Mouse (Mus musculus) CH12.LX (cell line): Measurements from ENCODE around the gene Slc6a5. TPM values are rescaled to one million over a fixed set of nuclear protein-coding genes. Genes with fewer than 3 reads are reported as not detected.
A peak's percentile ranks its signal among the peaks of the same experiment; 100 is the strongest.

Experiments
- DNase-seq: peaks from one replicate; pipeline ENCODE4 v3.0.0-alpha.2; 2013; ENCODE audit errors: extremely low read depth
- H3K27ac ChIP-seq: 2 replicates; pipeline ENCODE4 v1.5.1; 2012; ENCODE audit warnings: low read depth, mild to moderate bottlenecking, control low read depth, moderate library complexity; ENCODE audit not compliant: insufficient read depth
- H3K27me3 ChIP-seq: replicated peaks from 2 replicates; pipeline ENCODE3; 2012; ENCODE audit warnings: inconsistent platforms
- H3K36me3 ChIP-seq, 2 experiments: replicated peaks in 1 of 2; 2 replicates each; pipeline versions ENCODE3 to v1.6.1; 2012; ENCODE audit warnings: inconsistent platforms in 1 of 2, low read length in 1 of 2, mild to moderate bottlenecking in 1 of 2, mixed read lengths in 1 of 2, moderate library complexity in 1 of 2; ENCODE audit not compliant: control insufficient read depth in 1 of 2, insufficient read depth in 1 of 2
- H3K4me1 ChIP-seq, 2 experiments: 2 replicates each; pipeline ENCODE4 v1.6.1; 2012; ENCODE audit warnings: inconsistent platforms in 1 of 2, moderate library complexity in 1 of 2; ENCODE audit not compliant: insufficient read depth in 2 of 2, control insufficient read depth in 1 of 2
- H3K4me2 ChIP-seq: 2 replicates; pipeline ENCODE4 v1.6.1; 2012; ENCODE audit warnings: low read depth, mild to moderate bottlenecking, control low read depth; ENCODE audit not compliant: poor library complexity, insufficient read depth, severe bottlenecking
- H3K4me3 ChIP-seq, 3 experiments: fragments of 150-350 bp in 1 of 3; sonication (generic) in 1 of 3; replicated peaks in 1 of 3; 2 replicates each; pipeline versions ENCODE3 to v1.5.1; 2011 to 2012; ENCODE audit warnings: low read depth in 2 of 3, low read length in 2 of 3, mild to moderate bottlenecking in 2 of 3, moderate library complexity in 2 of 3, control low read depth in 1 of 3, improper control_type of control experiment in 1 of 3, inconsistent platforms in 1 of 3, mixed read lengths in 1 of 3; ENCODE audit not compliant: poor library complexity in 1 of 3
- H3K79me2 ChIP-seq: replicated peaks from 2 replicates; pipeline ENCODE4 v1.6.1; 2012; ENCODE audit warnings: mild to moderate bottlenecking, moderate library complexity; ENCODE audit not compliant: control insufficient read depth, poor library complexity, insufficient read depth, severe bottlenecking; ENCODE audit errors: extremely low read depth
- H3K9ac ChIP-seq: 2 replicates; pipeline ENCODE4 v1.6.1; 2012; ENCODE audit warnings: low read depth, mild to moderate bottlenecking, control low read depth, moderate library complexity; ENCODE audit not compliant: insufficient read depth
- H3K9me3 ChIP-seq: replicated peaks from 2 replicates; pipeline ENCODE3; 2012; ENCODE audit warnings: low read length, inconsistent platforms, mixed read lengths
- CHD1 ChIP-seq: IDR thresholded peaks from 2 replicates; pipeline ENCODE4 v1.6.1; 2012; ENCODE audit warnings: low read depth, low read length, improper control_type of control experiment, inconsistent platforms
- CTCF ChIP-seq, 2 experiments: IDR thresholded peaks in 1 of 2; conservative IDR thresholded peaks in 1 of 2; 2 replicates each; pipeline ENCODE4 v1.5.1; 2011 to 2012; ENCODE audit warnings: low read depth in 2 of 2, low read length in 2 of 2, improper control_type of control experiment in 1 of 2, inconsistent platforms in 1 of 2, mild to moderate bottlenecking in 1 of 2, moderate library complexity in 1 of 2
- E2F4 ChIP-seq: IDR thresholded peaks from 2 replicates; pipeline ENCODE4 v1.6.1; 2011; ENCODE audit warnings: low read depth, low read length, improper control_type of control experiment; ENCODE audit not compliant: insufficient replicate concordance
- EP300 ChIP-seq: IDR thresholded peaks from 2 replicates; pipeline ENCODE4 v1.6.1; 2011; ENCODE audit warnings: low read length, improper control_type of control experiment
- GABPA ChIP-seq: IDR thresholded peaks from 2 replicates; pipeline ENCODE4 v1.6.1; 2012; ENCODE audit warnings: low read depth, low read length, improper control_type of control experiment, inconsistent platforms; ENCODE audit not compliant: insufficient replicate concordance
- MAFK ChIP-seq: IDR thresholded peaks from 2 replicates; pipeline ENCODE4 v1.6.1; 2011; ENCODE audit warnings: low read length, improper control_type of control experiment; ENCODE audit not compliant: insufficient replicate concordance
- MAZ ChIP-seq: IDR thresholded peaks from 2 replicates; pipeline ENCODE4 v1.6.1; 2012; ENCODE audit warnings: low read depth, mild to moderate bottlenecking, inconsistent platforms, low read length, improper control_type of control experiment, moderate library complexity
- MXI1 ChIP-seq: IDR thresholded peaks from 2 replicates; pipeline ENCODE4 v1.6.1; 2011; ENCODE audit warnings: mild to moderate bottlenecking, low read depth, low read length, improper control_type of control experiment
- NELFE ChIP-seq: IDR thresholded peaks from 2 replicates; pipeline ENCODE4 v1.6.1; 2011; ENCODE audit warnings: low read depth, low read length, improper control_type of control experiment
- RAD21 ChIP-seq: IDR thresholded peaks from 2 replicates; pipeline ENCODE4 v1.6.1; 2011; ENCODE audit warnings: low read depth, mild to moderate bottlenecking, low read length, improper control_type of control experiment, moderate library complexity
- SMC3 ChIP-seq: IDR thresholded peaks from 2 replicates; pipeline ENCODE4 v1.6.1; 2011; ENCODE audit warnings: low read depth, low read length, improper control_type of control experiment
- TBP ChIP-seq: conservative IDR thresholded peaks from 2 replicates; pipeline ENCODE4 v1.6.1; 2011; ENCODE audit warnings: low read depth, low read length, improper control_type of control experiment
- USF1 ChIP-seq: IDR thresholded peaks from 2 replicates; pipeline ENCODE4 v1.6.1; 2014; ENCODE audit warnings: low read depth, mild to moderate bottlenecking, inconsistent platforms, low read length, improper control_type of control experiment
- ZKSCAN1 ChIP-seq: IDR thresholded peaks from 2 replicates; pipeline ENCODE4 v1.6.1; 2012; ENCODE audit warnings: low read depth, inconsistent platforms, low read length, improper control_type of control experiment, borderline replicate concordance
- dilution Hi-C: fragments of 300-500 bp; cut with MboI; formaldehyde crosslinking; loops from 2 replicates; pipeline ENCODE4 v1.14.3; 2020; ENCODE audit warnings: low sequenced_read_pairs; ENCODE audit not compliant: extremely low pct_unique_long_range_greater_than_20kb, extremely low pct_ligation_motif_present
- in situ Hi-C: fragments of 300-500 bp; cut with MboI; formaldehyde crosslinking; loops from 3 replicates; pipeline ENCODE4 v1.14.3; 2019; ENCODE audit warnings: low sequenced_read_pairs, low pct_ligation_motif_present, low pct_unique_long_range_greater_than_20kb, mixed read lengths
- polyA plus RNA-seq: library from polyadenylated mRNA; unstranded; fragments of >175 nt; gene quantifications from 2 replicates; pipeline ENCODE4 v1.2.1, GENCODE M21; 2012; ENCODE audit warnings: low read depth; ENCODE audit not compliant: insufficient read length
- total RNA-seq, 2 experiments: library from RNA; depleted of rRNA; stranded (reverse); fragments of 300-350 nt in 1 of 2; fragments of >200 nt in 1 of 2; gene quantifications; 2 replicates each; pipeline ENCODE4 v1.2.3; 2012 to 2014

Slc6a5 gene
- total and polyA plus RNA-seq, 3 experiments: not detected

GRCm38 (mm10) chr7:49919494-49919893 lies 9.5 kb downstream of the Slc6a5 start:
- DNase-seq: no peak
- Histone ChIP-seq H3K4me2 (no peak overlapping the region), H3K36me3 (no peaks in the 10 kb centered on the region), H3K9ac (no peak overlapping the region), H3K27me3 (peaks cover 4% of the 10 kb centered on the region), H3K4me1 (peaks cover 8 to 9% of the 10 kb centered on the region in 2 experiments), H3K79me2 (no peaks in the 10 kb centered on the region), H3K27ac (no peak overlapping the region), H3K9me3 (peaks cover 4% of the 10 kb centered on the region), H3K4me3 (no peak overlapping the region)
- dilution Hi-C loops (no loop called here), in situ Hi-C loops (loop anchor here (25.0 kb wide), 1 partner anchor 307 kb away; no protein-coding TSS in a partner anchor)
- TF ChIP-seq CHD1: no peak
- TF ChIP-seq E2F4: no peak
- no peak for TF ChIP-seq ZKSCAN1

DNA sequence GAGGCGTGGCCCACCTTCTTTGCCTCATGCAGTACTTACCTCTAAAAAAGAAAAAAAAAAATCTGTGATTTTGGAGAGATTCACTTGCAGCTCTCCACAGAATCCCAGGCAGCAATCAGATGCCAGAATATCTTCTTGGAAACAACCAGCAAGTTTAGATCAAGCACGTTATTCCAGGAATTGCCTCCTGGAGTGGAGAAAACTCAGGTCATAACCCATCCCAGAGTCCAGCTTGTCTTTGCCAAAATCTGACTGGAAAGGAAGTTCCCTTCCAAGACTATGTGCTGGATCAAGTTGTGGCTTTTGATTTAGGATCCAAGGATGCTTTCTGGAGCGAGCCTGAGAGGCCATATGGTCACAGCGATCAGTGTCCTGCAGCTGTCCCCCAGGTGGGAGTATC lies 10.8 kb downstream of the Slc6a5 start:
- H3K4me1 ChIP-seq: peaks cover 6 to 8% of the 10 kb centered on the region in 2 experiments
- no peaks in the 10 kb centered on the region for H3K36me3 ChIP-seq
- H3K4me3 ChIP-seq: no peak overlapping the region
- H3K27ac ChIP-seq: no peak overlapping the region
- DNase-seq: no peak
- H3K9me3 ChIP-seq: peaks cover 4% of the 10 kb centered on the region
- dilution Hi-C loops: no loop called here
- in situ Hi-C loops: loop anchor here (5.0 to 25.0 kb wide), 2 partner anchors 133 to 308 kb away; no protein-coding TSS in a partner anchor
- H3K4me2 ChIP-seq: no peak overlapping the region
- no peak overlapping the region for H3K9ac ChIP-seq
- peaks cover 11% of the 10 kb centered on the region for H3K27me3 ChIP-seq
- TF ChIP-seq EP300: no peak
- TF ChIP-seq MAZ: no peak
- no peak for TF ChIP-seq TBP
- no peak for TF ChIP-seq MAFK
- TF ChIP-seq CTCF (conservative IDR thresholded peaks at IDR 0.05 in 1 of 2, IDR thresholded peaks at IDR 0.05 in 1 of 2; ENCODE audit: low read depth in 2 of 2, low read length in 2 of 2): no peak
- no peaks in the 10 kb centered on the region for H3K79me2 ChIP-seq

DNA sequence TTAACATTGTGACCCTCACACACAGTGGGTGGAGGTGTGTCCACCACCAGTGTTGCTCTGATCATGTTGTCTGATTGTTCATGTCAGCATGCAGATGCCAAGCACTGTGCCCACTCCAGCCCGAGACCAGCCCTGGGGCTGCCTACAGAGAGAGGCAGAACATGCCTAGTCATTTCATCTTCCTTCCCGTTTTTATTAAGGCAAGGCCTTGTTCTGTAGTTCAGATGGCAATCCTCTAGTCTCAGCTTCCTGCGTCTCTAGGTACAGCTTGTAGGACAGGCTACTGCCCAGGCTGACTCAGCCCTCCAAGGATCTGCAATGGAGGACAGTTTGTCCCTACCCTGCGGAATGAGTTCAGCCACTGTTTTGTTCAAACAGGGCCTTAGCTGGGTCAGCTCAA lies 13.0 kb downstream of the Slc6a5 start:
- H3K4me2 ChIP-seq: peak overlapping the region; percentile 35; the same call in 1 of the 2 replicates

More for the DNA sequence above, 13.0 kb downstream of the Slc6a5 start:
- Histone ChIP-seq H3K27me3 (peaks cover 25% of the 10 kb centered on the region), H3K27ac (no peak overlapping the region), H3K9me3 (peaks cover 4% of the 10 kb centered on the region), H3K4me1 (peaks cover 6 to 8% of the 10 kb centered on the region in 2 experiments), H3K36me3 (no peaks in the 10 kb centered on the region), H3K4me3 (no peak overlapping the region), H3K9ac (no peak overlapping the region), H3K79me2 (no peaks in the 10 kb centered on the region)
- dilution Hi-C loops (no loop called here), in situ Hi-C loops (loop anchor here (5.0 to 25.0 kb wide), 2 partner anchors 136 to 311 kb away; no protein-coding TSS in a partner anchor)
- no peak for DNase-seq
- TF ChIP-seq TBP (no peak), SMC3 (no peak), MXI1 (no peak), USF1 (no peak), GABPA (no peak), ZKSCAN1 (no peak), NELFE (no peak), E2F4 (no peak), CHD1 (no peak), MAZ (no peak), RAD21 (no peak)
